Mouse (Mus musculus) neural tube, embryonic 10.5 days (tissue): ENCODE results near the gene Treh.

ENCODE experiments used
- DNase-seq: peaks from one replicate; pipeline ENCODE4 v3.0.0-alpha.2; 2017; ENCODE audit warnings: low spot score; ENCODE audit errors: extremely low spot score

Gene Treh

DNA sequence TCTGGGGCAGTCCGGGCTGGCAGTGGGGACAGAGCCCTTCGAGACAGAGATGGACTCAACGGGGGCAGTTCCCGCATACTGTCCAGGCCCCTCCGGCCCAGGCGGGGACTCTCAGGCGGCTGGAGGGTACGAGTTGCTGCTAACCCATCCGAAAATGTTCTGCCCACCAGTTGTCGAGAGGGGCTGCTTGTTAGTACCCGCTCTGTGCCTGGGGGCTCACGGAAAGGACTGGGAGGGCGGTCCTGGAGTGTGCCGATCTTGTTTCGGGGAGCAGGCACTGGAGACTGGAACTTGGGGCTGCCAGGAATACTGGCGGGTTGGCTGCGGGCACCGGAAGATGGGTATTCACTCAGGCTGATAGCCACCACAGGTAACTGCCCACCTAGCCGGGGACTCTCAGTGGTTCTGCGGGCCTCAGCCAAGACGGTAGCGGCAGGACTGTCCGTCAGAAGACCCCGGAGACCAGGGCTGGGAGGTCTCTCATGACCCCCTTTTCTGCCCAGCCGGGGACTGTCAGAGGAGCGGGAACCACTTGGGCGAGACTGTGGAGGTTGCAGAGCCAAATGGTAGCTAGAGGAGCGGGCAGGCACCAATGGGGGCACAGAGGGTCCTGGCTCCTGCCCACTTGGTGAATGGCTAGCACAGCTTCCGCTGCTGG is 42.8 kb downstream of the Treh start:
- DNase-seq = no peak

DNA sequence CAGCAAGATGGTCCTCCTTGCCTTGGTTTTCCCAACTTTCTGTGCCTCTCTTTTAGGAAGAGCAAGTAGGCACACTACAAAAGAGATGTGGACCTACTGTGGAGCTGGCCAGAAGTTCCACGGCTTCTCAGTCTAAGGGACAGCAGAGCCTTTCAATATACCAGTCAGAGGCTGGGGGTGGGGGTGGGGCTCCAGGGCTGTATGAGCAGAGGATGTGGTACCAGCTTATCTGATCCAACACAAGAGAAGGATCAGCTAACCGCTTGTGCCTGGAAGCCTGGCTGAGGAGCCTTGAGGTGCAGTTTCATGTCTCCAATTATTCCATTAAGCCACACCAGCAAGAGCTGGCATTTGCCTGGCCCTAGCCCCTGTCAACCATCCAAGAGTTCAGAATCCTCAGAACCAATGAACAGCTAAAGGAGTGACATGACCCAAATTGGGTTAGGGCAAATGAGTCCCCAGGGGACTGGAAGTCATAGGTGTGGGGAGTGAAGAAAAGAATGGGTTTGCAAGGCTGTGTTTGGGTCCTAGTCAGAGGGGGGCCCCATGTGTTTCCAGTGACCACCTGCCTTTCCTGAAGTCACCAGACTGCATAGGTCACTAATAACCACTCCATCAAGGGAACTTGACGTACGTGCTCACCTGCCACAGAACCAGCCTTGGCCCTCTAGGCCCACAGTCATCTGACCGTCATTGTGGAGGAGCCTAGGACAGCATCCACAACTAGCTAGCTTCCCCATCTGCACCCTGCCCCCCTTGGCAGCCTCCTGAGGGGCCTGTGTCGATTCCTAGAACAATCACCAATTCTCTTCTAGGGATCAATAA is 44.2 kb downstream of the Treh start:
- no peak for DNase-seq

DNA sequence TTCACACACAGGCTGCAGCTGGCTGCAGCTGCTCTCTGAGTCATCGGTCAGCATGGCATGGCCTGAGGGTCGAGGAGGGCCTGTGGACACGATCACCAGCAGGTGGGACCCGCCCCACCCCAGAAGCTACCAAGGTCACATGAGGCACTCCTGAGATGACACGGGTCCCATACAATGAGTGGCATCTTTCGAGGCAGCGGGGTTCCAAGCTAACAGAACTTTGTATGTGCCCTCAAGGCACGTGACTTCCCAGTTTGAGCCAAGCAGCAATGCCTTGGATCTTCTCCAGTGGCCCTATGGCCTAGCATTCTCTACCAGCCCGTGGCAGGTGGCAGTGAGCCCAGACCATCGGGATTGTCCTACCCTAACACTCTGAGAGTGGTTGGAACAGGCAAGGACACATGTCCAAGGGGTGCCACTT is 44.8 kb downstream of the Treh start:
- no peak for DNase-seq

DNA sequence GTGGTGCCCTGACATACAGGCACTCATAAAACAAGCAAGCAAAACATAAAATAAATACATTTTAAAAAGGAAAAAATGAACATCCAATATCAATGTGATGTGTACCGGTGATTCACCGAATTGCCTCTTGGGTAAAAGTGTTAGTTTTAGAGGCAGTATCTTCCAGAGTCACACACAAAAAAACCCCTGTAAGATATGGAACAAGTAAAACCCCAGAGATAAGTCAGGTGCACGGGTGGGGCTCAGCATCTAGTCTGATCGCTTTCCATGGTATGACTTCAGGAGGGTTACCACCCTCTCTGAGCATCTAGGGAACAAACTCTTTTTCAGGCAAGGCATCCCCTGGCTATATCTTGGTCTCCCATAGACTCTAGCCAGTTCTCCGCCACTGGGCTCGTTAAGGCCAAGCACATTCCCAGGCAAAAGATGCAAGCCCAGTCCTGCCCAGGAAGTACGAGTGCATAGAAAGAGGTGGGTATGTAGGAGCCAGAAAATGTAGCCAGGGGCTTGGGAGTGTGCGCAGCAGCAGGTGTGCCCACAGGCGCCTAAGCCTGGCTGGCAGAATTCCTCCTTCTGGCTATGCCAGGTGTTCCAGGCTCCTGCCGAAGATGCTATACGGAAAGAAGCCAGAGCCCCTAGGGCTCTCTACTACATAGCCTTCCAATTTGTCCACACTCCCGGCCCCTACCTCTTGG is 46.1 kb downstream of the Treh start:
- DNase-seq = no peak

DNA sequence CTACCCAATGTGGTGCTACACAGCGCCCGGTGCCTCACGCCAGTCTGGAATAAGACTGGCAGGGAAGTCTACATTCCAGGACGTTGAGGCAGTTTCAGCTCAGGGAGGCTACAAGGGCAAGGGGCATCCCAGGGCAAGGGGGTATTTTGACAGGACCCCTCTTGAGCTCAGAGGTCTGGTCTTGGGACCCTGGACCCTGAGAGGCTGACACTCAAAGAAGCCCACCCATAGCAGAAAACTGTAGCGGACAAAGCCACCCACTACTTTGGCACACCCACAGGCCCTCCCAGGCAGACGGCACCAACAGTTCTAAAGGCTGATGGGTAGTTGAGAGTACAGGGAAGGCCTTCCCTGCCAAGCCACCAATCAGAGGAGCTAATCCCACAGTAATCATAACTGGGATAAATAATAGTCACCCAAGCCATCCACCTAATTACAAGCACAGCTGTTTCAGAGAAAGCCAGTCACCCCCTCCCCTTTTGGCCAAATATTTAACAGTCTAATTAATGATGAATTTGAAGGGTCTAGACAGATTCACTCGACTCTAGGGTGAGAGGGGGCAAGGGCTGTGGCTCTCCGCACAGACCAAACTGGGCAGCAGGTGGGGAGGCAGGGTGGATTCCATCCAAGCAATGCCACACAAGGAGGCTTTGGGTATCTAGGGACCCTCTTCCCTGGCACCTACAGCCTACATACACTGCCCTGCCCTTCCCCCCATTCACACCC is 46.8 kb downstream of the Treh start:
- no peak for DNase-seq

DNA sequence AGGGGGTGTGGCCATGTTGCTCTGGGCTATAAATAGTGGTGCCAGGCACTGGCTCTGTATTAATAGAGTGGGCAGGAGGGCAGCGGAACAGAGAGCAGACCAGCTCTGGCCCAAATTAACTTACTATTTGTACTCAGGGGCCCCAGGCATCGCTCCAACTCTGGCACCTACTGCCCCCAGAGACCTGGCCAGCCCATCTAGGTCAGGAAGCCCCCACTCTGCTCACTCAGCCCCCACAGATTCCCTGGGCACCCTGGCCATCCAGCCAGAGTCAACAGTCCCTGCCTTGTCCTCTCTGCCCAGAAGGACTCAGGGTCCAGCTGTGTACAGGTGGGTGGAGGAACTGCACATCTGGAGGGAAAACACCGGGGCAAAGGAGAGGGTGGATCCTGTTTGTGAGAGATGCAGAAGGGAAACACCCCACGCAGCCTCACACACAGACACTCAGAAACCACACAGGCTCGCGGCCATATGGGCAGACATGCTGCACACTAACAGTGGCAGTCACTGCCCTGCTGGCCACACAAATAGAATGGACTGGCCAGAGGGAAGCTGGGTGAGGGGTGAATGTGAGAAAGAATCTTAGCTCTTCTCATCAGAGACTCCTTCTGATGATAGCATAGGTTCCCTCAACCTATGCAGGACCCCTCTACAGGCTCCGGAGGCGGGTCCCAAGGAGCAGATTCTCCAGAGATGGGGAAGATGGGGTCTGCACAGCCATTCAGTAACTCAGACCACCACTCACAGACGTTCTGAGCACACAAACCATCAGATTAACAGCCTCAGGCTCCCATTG is 47.5 kb downstream of the Treh start:
- no peak for DNase-seq

DNA sequence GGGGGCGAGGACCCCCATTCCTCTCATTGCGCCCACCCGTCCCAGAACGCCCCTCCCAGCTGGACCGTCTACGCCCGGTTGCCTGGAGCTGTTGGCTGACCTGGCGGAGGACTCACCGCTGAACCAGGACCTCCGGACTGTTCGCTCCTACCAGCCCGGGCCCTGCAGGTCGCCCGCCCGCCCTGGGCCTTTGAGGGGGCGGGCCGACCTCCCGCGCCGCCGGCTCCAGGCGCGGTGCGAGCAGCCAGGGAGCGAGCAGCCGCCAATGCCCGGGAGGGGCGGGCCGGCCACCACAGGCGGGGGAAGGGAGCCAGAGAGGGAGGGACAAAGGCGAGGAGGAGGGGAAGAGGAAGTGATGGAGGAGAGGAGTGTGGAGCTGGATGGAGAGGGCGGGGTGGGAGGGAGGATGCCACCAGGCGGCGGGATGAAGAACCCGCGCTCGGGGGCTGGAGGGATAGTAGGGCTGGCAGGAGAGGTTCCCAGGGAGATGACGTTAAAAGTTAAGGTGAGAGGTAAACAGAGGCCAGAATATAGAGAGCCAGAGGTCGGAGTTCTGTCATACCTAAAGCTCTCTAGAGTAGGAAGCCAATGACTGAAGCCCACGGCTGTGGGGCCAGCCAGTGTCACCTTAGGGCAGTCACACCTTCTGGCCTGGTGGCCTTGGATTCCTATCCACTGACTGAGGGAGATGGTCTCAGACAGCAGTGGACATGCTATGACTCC is 48.3 kb downstream of the Treh start:
- peak; percentile 85 for DNase-seq

DNA sequence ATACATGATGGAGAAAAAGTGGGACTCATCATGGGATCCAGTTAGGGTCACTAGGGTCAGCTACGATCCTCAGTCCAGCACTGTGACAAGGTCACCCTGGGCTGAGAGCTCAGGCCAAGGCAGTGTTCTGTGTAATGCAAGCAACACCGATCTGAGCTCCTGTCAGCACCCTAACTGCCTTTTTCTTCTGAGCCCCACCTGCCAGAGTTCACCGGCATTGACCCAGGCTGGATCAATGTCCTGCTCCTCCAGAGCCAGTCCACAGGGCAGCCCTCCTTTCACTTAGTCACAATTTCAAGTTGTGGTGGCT is 48.8 kb downstream of the Treh start:
- DNase-seq = no peak

DNA sequence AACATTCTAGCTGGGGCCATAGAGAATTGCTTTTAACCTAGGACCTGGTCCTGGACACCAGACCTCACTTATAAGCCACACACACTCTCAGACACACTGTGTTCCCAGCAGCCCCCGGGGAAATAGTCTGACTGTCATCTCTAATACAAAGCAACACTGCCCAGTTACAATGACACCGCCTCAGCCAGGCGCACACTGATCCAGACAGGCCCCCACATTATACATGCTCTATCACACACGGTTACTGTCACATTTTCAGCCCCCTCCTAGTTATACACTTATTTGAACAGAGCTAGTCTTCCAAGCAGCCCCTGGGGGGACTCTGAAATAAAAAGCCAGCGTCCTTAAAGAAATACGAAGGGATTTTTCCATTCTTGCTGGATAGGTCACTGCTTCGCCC is 49.5 kb downstream of the Treh start:
- DNase-seq = no peak

DNA sequence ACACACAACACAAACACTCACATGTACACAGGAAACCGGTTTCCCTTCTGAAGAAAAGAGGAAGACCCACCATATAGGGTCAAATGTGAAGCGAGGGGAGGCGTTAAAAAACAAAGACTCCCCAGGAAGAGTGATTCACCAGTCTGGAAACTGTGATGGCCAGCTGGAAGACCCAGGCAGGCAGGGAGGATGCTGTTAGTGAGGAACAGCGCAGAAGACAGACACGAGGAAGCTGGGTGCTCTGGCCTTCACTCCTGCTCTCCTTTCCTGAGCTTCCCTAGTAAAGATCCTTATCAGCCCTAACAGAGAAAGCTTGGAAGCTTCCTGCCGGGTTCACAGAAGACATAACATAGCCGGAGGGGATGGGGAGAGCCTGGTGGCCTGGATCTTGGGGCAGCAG is 50.0 kb downstream of the Treh start:
- no peak for DNase-seq

DNA sequence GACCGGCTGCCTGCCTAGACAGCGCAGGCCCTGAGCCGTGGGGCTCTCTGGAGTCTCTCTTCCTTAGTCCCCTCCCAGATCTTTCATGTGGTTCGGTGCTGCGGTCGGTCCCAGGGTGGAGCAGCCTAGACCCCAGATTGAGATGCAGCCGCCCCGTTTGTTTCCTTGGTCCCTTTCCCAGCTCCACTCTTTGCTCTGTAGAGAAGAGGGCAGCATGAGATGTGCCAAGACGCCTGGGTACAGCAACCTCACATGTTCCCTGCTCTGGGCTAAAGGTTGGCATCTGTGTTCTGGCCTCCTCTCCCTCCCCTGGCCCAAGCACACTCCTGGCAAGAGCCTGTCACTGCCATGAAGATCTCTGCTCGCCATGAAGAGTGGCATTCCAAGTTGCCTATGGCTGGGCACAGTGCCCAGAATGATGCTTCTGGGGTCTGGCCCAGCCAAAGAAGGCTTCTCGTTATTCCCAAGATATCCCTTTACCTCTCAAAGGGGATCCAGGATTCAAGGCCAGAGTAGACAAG is 50.5 kb downstream of the Treh start:
- no peak for DNase-seq

DNA sequence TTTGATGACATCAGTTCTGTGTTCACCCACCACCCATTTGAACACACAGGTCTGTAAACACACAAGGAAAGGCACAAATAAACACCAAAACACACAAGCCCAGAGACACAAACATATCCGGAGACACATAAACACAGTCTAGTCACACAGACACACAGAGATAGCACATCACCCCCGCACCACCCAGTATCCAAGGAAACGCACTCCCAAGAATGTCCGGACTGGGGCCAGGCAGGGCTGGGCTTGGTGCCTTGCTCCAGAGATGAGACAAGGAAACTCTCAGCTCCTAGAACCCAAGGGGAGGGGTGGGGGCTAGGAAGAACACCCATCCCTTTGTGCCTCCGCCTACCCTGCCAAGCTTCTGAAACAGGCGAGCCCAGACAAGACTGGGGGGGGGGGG is 51.2 kb downstream of the Treh start:
- DNase-seq = no peak

DNA sequence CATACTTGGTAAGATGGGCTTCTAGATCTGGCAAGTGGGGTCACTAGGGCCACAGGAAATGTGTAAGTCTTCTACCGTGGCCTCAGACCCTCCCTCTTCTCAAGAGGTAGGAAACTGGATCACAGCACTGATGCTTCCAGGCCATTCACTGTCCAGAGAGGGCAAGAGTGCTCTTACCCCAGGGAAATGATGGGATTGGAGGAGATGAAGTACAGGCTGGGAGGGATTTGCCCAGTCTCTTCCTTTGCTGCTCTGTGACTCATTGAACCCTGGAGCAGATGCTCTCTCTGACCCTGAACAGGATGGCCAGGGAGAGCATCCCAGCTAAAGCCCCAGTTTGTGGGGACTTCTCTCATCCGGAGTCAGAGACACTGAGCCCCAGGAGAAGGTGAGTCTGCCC is 51.6 kb downstream of the Treh start:
- no peak for DNase-seq

DNA sequence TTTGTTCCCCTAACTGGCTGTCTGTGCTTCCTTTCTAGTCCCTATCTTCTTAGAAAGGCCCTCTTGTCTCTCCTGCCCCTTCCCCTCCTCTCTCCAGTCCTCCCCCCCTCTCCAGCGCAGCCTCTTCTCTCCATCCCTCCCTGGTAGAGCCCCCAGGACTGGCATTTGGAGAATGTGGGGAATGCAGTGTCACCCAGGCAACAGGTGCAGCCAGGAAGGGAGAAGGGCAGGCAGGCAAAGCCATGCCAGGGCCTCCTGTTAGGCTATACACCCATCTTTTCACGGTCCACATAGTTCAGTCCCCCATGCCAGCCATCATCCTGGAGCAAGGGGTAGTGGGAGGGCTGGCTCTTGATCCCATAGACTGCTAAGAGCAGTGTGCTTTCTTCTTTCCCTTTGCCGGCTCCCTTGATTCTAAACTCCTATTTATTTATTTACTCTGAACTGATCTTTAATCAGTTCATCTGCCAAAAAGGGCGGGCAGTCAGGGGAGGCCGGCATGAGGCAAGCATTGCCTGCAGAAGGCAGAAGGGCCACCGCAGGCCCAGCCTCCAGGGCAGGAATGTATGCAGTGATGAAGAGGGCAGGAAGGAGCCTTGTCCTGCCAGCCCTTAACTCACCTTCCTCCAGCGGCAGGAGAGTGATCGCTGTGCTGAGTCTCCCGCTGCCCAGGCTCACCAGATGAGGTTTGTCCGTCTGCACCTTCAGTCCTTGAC is 53.6 kb downstream of the Treh start:
- no peak for DNase-seq

DNA sequence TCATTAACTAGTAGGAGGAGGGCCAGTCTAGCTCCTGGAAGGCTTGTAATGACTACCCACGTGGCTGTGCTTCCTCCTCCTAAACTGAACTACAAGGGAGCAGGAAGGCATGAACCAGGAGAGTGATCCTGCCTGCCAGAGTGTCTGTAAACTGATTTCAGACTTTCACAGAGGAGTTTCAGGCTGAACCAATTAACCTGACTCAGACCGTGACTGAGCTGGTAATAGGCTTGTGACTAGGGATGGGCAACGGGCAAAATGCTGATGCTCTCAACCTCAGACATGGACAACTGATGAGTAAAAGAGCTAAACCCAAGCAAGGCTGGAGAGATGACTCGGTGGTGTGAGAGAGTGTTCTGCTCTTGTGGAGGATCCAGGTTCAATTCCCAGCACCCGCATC is 54.4 kb downstream of the Treh start:
- DNase-seq = no peak

DNA sequence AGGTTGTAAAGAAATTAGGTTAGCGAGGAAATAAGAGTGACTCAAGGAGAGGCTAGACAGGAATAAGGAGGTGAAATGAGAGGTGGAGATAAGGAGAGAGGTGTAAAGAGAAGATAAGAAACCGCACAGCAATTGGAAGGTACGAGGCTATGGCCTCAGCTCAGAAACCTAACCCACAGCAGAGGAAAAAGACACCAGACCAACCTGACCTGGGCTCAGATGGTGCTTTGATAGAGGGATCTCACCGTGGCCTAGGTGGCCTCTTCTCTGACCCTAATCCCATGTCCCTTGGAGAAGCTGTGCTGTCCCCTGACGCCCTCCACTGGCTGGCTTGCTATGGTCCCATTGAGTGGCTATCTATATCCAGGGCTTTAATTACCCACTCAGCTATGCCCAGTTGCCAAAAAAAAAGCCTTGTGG is 59.1 kb downstream of the Treh start:
- DNase-seq = no peak

DNA sequence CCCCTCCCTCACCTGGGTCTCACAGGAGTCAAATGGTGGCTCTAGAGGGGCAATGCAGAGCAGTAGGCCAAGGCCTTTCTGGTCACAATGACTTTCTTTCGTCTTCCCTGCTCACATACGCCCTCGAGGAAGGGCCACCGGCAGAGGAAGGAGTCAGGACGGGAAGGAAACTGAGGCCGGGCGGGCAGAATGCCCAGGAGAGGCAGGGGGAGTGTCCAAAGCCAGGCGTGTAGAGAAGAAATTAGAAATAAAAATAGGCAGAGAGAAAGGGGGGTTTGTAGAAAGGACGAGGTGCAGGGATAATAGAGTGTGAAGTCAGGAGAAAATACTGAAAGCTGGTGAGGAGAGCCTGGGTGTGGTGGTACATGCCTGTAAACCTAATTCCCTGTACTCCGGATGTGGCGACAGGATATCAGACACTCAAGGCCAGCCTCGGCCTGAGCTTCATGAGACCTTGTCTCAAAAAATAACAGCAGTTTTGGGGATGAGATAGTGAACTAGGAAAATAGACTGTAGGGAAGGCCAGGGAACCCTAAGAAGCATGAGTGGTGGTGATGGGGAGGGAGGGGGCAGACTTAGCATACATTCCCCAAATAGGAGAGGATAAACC is 60.0 kb downstream of the Treh start:
- no peak for DNase-seq

DNA sequence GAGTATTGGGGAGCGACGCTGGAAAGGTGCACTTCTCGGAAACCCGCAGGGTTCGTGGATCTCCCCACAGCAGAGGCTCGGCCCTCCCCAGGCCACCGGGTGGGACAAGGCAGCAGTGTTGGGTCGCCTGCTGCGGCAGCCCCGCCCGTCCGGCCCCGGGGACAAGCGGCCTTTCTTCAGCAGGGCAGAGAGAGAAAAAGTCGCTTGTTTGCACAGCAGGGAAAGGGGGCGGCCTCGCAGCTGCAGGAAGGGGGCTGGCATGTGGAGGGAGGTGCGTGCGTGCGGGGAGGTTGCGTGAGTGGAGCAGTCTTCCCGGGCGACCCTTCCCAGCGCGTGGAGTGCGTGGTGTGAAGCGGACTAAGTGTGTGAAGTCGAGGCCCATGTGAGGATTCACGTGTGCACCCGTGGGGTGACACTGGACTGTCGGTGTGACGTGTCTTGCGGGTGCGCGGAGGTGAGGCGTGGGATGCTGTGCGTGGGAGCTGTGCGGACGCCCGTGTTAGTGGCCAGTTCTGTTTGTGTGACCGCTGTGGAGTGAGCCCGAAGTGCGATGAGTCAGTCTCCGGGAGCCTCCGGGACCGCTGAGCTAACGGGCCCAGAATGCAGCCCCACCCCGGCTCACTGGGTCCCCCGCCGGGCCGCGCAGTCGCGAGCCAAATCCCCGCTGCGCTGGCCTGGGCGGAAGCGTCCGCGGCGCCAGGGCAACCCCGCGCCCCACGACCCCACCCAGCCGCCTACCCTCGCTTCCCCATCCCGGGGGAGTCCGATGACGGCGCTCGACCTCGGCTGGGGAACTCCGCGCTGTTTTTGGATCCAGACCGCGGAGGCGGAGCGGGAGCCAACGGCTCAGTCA is 60.9 kb downstream of the Treh start:
- DNase-seq = peak; percentile 65
